Mouse (Mus musculus) erythroid progenitor cell, adult 5-6 weeks (primary cell): ENCODE measurements around the gene Creg2. TPM values are rescaled to one million over a fixed set of nuclear protein-coding genes. Genes with fewer than 3 reads are reported as not detected.

Experiments
- total RNA-seq, 2 experiments: library from RNA; stranded (forward) in 1 of 2; stranded (reverse) in 1 of 2; fragments of 150-400 nt in 1 of 2; fragments of 186-747, 209-891 nt in 1 of 2; gene quantifications; 2 replicates each; pipeline versions ENCODE4 v1.2.3 to v1.2.4; 2015 to 2017; ENCODE audit warnings: low replicate concordance in 2 of 2

Creg2 gene
- total RNA-seq, 2 experiments from 2014 or later, result not detected

Other genes with a start within 250 kb of the Creg2 start
- gene Tbc1d8, start 172.7 kb downstream of the Creg2 start, total RNA-seq (2015; ENCODE audit: low replicate concordance), result 25.2 and 43.2 TPM in 2 replicates
- gene Tbc1d8, start 172.7 kb downstream of the Creg2 start, total RNA-seq (2017; ENCODE audit: low replicate concordance), result 3.3 and 6.9 TPM in 2 replicates
- 6.1 and 6.3 TPM in 2 replicates for gene Cnot11, start 116.5 kb downstream of the Creg2 start, total RNA-seq (2015; ENCODE audit: low replicate concordance)
- 9.9 and 17.3 TPM in 2 replicates for gene Cnot11, start 116.5 kb downstream of the Creg2 start, total RNA-seq (2017; ENCODE audit: low replicate concordance)
- 2.2 and 9.2 TPM in 2 replicates for gene Rnf149, start 74.1 kb downstream of the Creg2 start, total RNA-seq (2015; ENCODE audit: low replicate concordance)
- gene Rnf149, start 74.1 kb downstream of the Creg2 start, total RNA-seq (2017; ENCODE audit: low replicate concordance), result 10.1 and 11.0 TPM in 2 replicates
- gene Rfx8, start 69.5 kb upstream of the Creg2 start, total RNA-seq (2015; ENCODE audit: low replicate concordance), result not detected in 2 replicates
- not detected in 2 replicates for gene Rfx8, start 69.5 kb upstream of the Creg2 start, total RNA-seq (2017; ENCODE audit: low replicate concordance)
- not detected in 2 replicates for gene Gm3646, start 153.9 kb upstream of the Creg2 start, total RNA-seq (2015; ENCODE audit: low replicate concordance)
- gene Gm3646, start 153.9 kb upstream of the Creg2 start, total RNA-seq (2017; ENCODE audit: low replicate concordance), result not detected in 2 replicates
- 15.9 and 28.1 TPM in 2 replicates for gene Map4k4, start 249.4 kb upstream of the Creg2 start, total RNA-seq (2015; ENCODE audit: low replicate concordance)
- gene Map4k4, start 249.4 kb upstream of the Creg2 start, total RNA-seq (2017; ENCODE audit: low replicate concordance), result 13.2 and 28.7 TPM in 2 replicates